Mouse (Mus musculus): ENCODE data around the gene Ppil1. TPM values are rescaled to one million over a fixed set of nuclear protein-coding genes. Genes with fewer than 3 reads are reported as not detected.
"Not testable (repeated sequence)": the region's sequence is repeated elsewhere in the genome, so short reads cannot be mapped to it uniquely, and the experiment has no call there.

Gene Ppil1
- total and polyA plus RNA-seq, 3 experiments, result 19.7 to 28.0 (median 26.2) TPM

- DNase-seq, result no peak
Observed at GRCm38 (mm10) chr17:29281541-29281940, 17.6 kb upstream of the Ppil1 start.

GRCm38 (mm10) chr17:29280422-29280821, 16.4 kb upstream of the Ppil1 start:
- DNase-seq, result no peak

- DNase-seq, result peak; percentile 53
Observed at GRCm38 (mm10) chr17:29273889-29274288, 9.9 kb upstream of the Ppil1 start.

GRCm38 (mm10) chr17:29273156-29273555, 9.2 kb upstream of the Ppil1 start:
- no peak for DNase-seq

- no peak for DNase-seq
Observed at GRCm38 (mm10) chr17:29270148-29270698, 6.2 kb upstream of the Ppil1 start.

- no peak for DNase-seq
Observed at GRCm38 (mm10) chr17:29269349-29269706, 5.3 kb upstream of the Ppil1 start.

- DNase-seq, result peak; percentile 97
Observed at GRCm38 (mm10) chr17:29268682-29269348, 4.8 kb upstream of the Ppil1 start, which contains the start of gene BC004004. Gene BC004004, plus strand, starts transcription at chr17:29268788.

- no peak for DNase-seq
Observed at GRCm38 (mm10) chr17:29267931-29268681, 4.1 kb upstream of the Ppil1 start.

GRCm38 (mm10) chr17:29267040-29267439, 3.1 kb upstream of the Ppil1 start:
- not testable (repeated sequence) for DNase-seq

GRCm38 (mm10) chr17:29264760-29265159, 774 bp upstream of the Ppil1 start:
- no peak for DNase-seq

GRCm38 (mm10) chr17:29263417-29263816, 569 bp downstream of the Ppil1 start:
- DNase-seq, result no peak

GRCm38 (mm10) chr17:29262259-29262649, 1.7 kb downstream of the Ppil1 start:
- DNase-seq, result no peak

GRCm38 (mm10) chr17:29261603-29262258, 2.3 kb downstream of the Ppil1 start:
- no peak for DNase-seq

- DNase-seq, result no peak
Observed at GRCm38 (mm10) chr17:29260501-29260900, 3.5 kb downstream of the Ppil1 start.

- DNase-seq, result peak; percentile 81
Observed at GRCm38 (mm10) chr17:29259489-29259888, 4.5 kb downstream of the Ppil1 start.

- no peak for DNase-seq
Observed at GRCm38 (mm10) chr17:29258921-29259320, 5.1 kb downstream of the Ppil1 start.

- no peak for DNase-seq
Observed at GRCm38 (mm10) chr17:29258025-29258558, 5.9 kb downstream of the Ppil1 start.

- DNase-seq, result no peak
Observed at GRCm38 (mm10) chr17:29257001-29257511, 6.9 kb downstream of the Ppil1 start.

- no peak for DNase-seq
Observed at GRCm38 (mm10) chr17:29256507-29256906, 7.5 kb downstream of the Ppil1 start.

- not testable (repeated sequence) for DNase-seq
Observed at GRCm38 (mm10) chr17:29254784-29255183, 9.2 kb downstream of the Ppil1 start.

GRCm38 (mm10) chr17:29253684-29254083, 10.3 kb downstream of the Ppil1 start:
- DNase-seq, result no peak

GRCm38 (mm10) chr17:29253236-29253635, 10.8 kb downstream of the Ppil1 start:
- DNase-seq, result no peak
